Mouse (Mus musculus): ENCODE measurements at regions not wholly inside any gene's neighbourhood (a gene's known extent, or its start where the extent isn't known, plus 50 kb on each side); places are given as distances from the start of the nearest gene placed in this dataset.

DNA sequence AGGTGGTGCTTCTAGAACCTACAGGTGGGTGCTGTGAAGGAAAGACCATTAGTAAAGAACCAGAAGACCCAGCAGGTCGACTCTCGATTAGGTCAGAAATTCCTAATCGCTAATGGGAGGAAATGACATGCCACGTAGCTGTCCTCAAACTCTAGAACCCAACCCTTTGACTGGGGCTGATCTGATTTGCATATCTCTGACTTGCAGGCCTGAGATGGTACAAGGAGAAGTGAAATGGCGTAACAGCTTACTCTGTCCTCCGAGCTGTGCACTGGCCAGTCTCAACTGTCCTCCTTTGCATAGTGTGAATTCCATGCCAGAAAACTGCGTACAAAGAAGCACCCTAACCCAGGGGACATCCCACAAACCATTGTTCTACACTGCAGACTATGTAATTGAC, 182.4 kb upstream of the Sdk2 start:
- TF ChIP-seq CTCF (IDR thresholded peaks at IDR 0.05; ENCODE audit: low read depth, low read length) (no peak), GATA1 (IDR thresholded peaks at IDR 0.05; ENCODE audit: borderline replicate concordance, low read length) (no peak), TAL1 (conservative IDR thresholded peaks at IDR 0.05; ENCODE audit: low read depth, low read length) (no peak), POLR2AphosphoS5 (IDR thresholded peaks at IDR 0.05; ENCODE audit: insufficient replicate concordance, low read depth, low read length) (no peak), GATA2 (IDR thresholded peaks at IDR 0.05; ENCODE audit: borderline replicate concordance, low read depth, low read length) (no peak)

Data from G1E (cell line).